8 mouse cellular contexts compared by ENCODE assay signal in the genomic region with DNA sequence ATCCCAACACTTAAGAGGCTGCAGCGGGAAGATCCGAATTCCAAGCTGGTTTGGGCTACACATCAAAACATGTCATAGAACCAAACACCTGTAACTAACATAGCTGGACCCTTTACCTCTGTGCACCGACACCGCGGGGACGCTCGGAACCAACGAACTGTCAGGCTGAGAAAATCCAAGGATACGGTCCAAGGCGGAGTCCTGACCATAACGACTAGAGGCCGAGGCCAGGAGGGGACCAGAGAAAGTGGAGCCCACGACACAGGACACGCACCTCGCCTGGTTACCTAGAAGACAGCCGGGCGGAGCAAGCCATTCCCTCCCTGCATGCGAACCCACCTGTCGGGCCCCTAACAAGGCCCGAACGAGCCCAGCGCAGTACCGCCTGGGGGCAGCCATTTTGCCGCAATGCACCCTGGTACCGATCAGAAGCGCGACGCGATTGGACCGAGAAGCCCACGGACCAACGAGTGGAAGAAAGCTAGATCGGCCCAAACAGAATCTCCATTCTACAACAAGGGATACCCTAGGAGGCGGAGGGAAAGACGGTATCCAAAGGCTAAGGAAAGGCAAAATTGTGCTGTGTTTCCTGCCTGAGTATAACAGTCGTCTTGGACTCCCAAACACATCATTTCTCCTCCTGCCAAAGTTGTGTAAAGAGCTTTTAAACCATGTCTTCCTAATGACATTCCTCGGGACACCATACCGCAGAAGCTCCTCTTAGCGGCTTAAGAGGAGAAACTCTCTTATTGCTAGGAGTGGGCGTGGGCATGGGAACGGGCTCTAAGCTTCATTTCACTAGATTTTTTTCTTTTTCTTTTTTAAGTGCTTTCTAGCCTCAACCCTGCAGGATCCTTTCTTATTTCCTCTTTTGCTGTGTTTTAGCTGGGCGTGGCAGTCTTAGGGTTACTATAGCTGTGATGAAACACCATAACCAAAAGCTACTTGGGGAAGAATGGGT. TPM values are rescaled to one million over a fixed set of nuclear protein-coding genes. Genes with fewer than 3 reads are reported as not detected.
DNase-seq lines count a peak whose midpoint lies in the region; ATAC-seq and TF ChIP-seq lines count a peak whose summit lies in the region.

A gene (minus strand): TSS at position 423 of the 961 bp plus-strand sequence.

- peak; percentile 77 for DNase-seq in c-Kit-positive CD71-negative TER-119-negative erythroid progenitor cells, embryonic 14.5 days (ENCODE audit: low read depth)
- peak; percentile 82 for DNase-seq in forebrain, embryonic 10.5 days (ENCODE audit: extremely low spot score, low spot score)
- DNase-seq in kidney, postnatal 25 days, result peak; percentile 90 to 94
- peak in 2 of 3 experiments; percentile 75 for DNase-seq in liver, embryonic 14.5 days (ENCODE audit: low read depth in 3 of 3, low spot score in 3 of 3)
- DNase-seq in telencephalon, adult 2 months (ENCODE audit: low read depth, low spot score), result peak; percentile 92

- peak within 1 kb of the TSS; percentile 89 for H3K4me2 ChIP-seq in heart, embryonic 15.5 days
- peak within 1 kb of the TSS; percentile 83 for H3K4me2 ChIP-seq in liver, embryonic 14.5 days (ENCODE audit: low read depth)
- H3K4me2 ChIP-seq in neural tube, embryonic 12.5 days (replicated peaks), result peak within 1 kb of the TSS; percentile 68

- 0 out of 2 replicates have a peak, but pooled peaks have one; percentile 22 for TF ChIP-seq EP300 in liver, embryonic 14.5 days (IDR thresholded peaks at IDR 0.05; ENCODE audit: low read depth)

- no peak for TF ChIP-seq CTCF in liver, embryonic 14.5 days (IDR thresholded peaks at IDR 0.05; ENCODE audit: low read depth)

- WGBS in forebrain, embryonic 10.5 days, result 1% methylated on average over 42 of the region's 42 CpGs
- 1% methylated on average over 42 of the region's 42 CpGs for WGBS in heart, embryonic 15.5 days
- WGBS in liver, embryonic 14.5 days (ENCODE audit: insufficient replicate concordance), result under 1% methylated on average over 42 of the region's 42 CpGs
- WGBS in neural tube, embryonic 12.5 days, result 2% methylated on average over 42 of the region's 42 CpGs

- H3K9me3 ChIP-seq in forebrain, embryonic 10.5 days, result no peaks in the 10 kb centered on the region
- no peaks in the 10 kb centered on the region for H3K9me3 ChIP-seq in heart, embryonic 15.5 days (replicated peaks)
- no peaks in the 10 kb centered on the region for H3K9me3 ChIP-seq in liver, embryonic 14.5 days (ENCODE audit: control insufficient read depth, low read length)
- H3K9me3 ChIP-seq in neural tube, embryonic 12.5 days, result no peaks in the 10 kb centered on the region

- H3K4me3 ChIP-seq in forebrain, embryonic 10.5 days, result peak within 1 kb of the TSS; percentile 76
- peak within 1 kb of the TSS; percentile 97 for H3K4me3 ChIP-seq in heart, embryonic 15.5 days
- H3K4me3 ChIP-seq in liver, embryonic 14.5 days (ENCODE audit: insufficient read depth in 1 of 2, low read depth in 2 of 2, low read length in 2 of 2), result peak within 1 kb of the TSS; percentile 70 to 89
- H3K4me3 ChIP-seq in neural tube, embryonic 12.5 days, result peak within 1 kb of the TSS; percentile 87

- peak within 1 kb of the TSS; percentile 84 for H3K27ac ChIP-seq in forebrain, embryonic 10.5 days
- peak within 1 kb of the TSS; percentile 74 for H3K27ac ChIP-seq in heart, embryonic 15.5 days
- peak within 1 kb of the TSS; percentile 49 for H3K27ac ChIP-seq in liver, embryonic 14.5 days
- no peak within 1 kb of the TSS for H3K27ac ChIP-seq in neural tube, embryonic 12.5 days

- no peaks in the 10 kb centered on the region for H3K27me3 ChIP-seq in forebrain, embryonic 10.5 days (ENCODE audit: poor library complexity, severe bottlenecking)
- no peaks in the 10 kb centered on the region for H3K27me3 ChIP-seq in heart, embryonic 15.5 days
- H3K27me3 ChIP-seq in liver, embryonic 14.5 days (ENCODE audit: control insufficient read depth, insufficient read depth, low read length), result no peaks in the 10 kb centered on the region
- H3K27me3 ChIP-seq in neural tube, embryonic 12.5 days (replicated peaks), result no peaks in the 10 kb centered on the region

- peak; percentile 100 for ATAC-seq in CD4-positive, CD25-positive, alpha-beta regulatory T cell, adult 4 months
- ATAC-seq in heart, embryonic 15.5 days (replicated peaks; ENCODE audit: insufficient number of reproducible peaks, insufficient read depth, low FRiP score, low read depth), result peak; percentile 93
- peak; percentile 88 for ATAC-seq in liver, embryonic 14.5 days (ENCODE audit: insufficient read depth)
- ATAC-seq in neural tube, embryonic 12.5 days (ENCODE audit: low FRiP score, low read depth), result peak; percentile 77

- peaks cover 16% of the 10 kb centered on the region for H3K4me1 ChIP-seq in forebrain, embryonic 10.5 days
- H3K4me1 ChIP-seq in heart, embryonic 15.5 days (replicated peaks), result peaks cover 15% of the 10 kb centered on the region
- H3K4me1 ChIP-seq in liver, embryonic 14.5 days (replicated peaks; ENCODE audit: control insufficient read depth in 2 of 2, insufficient read depth in 2 of 2, low read length in 1 of 2), result peaks cover 16 to 17% of the 10 kb centered on the region in 2 experiments
- peaks cover 7% of the 10 kb centered on the region; the same call in 1 of the 2 replicates for H3K4me1 ChIP-seq in neural tube, embryonic 12.5 days

- peak within 1 kb of the TSS; percentile 90 for H3K9ac ChIP-seq in heart, embryonic 15.5 days
- peak within 1 kb of the TSS; percentile 92 for H3K9ac ChIP-seq in liver, embryonic 14.5 days (replicated peaks)
- peak within 1 kb of the TSS; percentile 75 for H3K9ac ChIP-seq in neural tube, embryonic 12.5 days

- peaks cover 31% of the 10 kb centered on the region for H3K36me3 ChIP-seq in forebrain, embryonic 10.5 days (replicated peaks)
- H3K36me3 ChIP-seq in heart, embryonic 15.5 days, result peaks cover 16% of the 10 kb centered on the region
- H3K36me3 ChIP-seq in liver, embryonic 14.5 days (replicated peaks; ENCODE audit: control insufficient read depth, insufficient read depth, low read depth), result peaks cover 16% of the 10 kb centered on the region
- H3K36me3 ChIP-seq in neural tube, embryonic 12.5 days, result peaks cover 20% of the 10 kb centered on the region

RNA-seq across cellular contexts. Expression of the gene that starts here (rescaled TPM):
- polyA plus RNA-seq in CD4-positive, CD25-positive, alpha-beta regulatory T cell, adult 4 months (2017; shearing (Covaris generic)), result 10 to 100 TPM; 39.9 to 61.8 TPM
- polyA plus RNA-seq in forebrain, embryonic 10.5 days (2016; fragmentation: Nextera tagmentation; extraction: Ambion mirVana), result 39.7 and 40.7 TPM in 2 replicates
- 21.1 and 24.5 TPM in 2 replicates for polyA plus RNA-seq in heart, embryonic 15.5 days (2015; fragmentation: Nextera tagmentation; extraction: Ambion mirVana)
- 9.8 and 10.2 TPM in 2 replicates for polyA plus RNA-seq in liver, embryonic 14.5 days (2012; rRNA removed)
- 14.9 and 16.6 TPM in 2 replicates for polyA plus RNA-seq in liver, embryonic 14.5 days (2014; fragmentation: Nextera tagmentation; extraction: Ambion mirVana)
- 29.7 and 32.4 TPM in 2 replicates for polyA plus RNA-seq in neural tube, embryonic 12.5 days (2016; fragmentation: Nextera tagmentation; extraction: Ambion mirVana)
